Mouse (Mus musculus) cerebellum, postnatal 14 days (tissue): ENCODE measurements at regions not wholly inside any gene's neighbourhood (a gene's known extent, or its start where the extent isn't known, plus 50 kb on each side); places are given as distances from the start of the nearest gene placed in this dataset.

Experiments used
- DNase-seq, 2 experiments: peaks; one replicate each; pipeline ENCODE4 v3.0.0; 2021; ENCODE audit warnings: mixed read lengths in 2 of 2

DNA sequence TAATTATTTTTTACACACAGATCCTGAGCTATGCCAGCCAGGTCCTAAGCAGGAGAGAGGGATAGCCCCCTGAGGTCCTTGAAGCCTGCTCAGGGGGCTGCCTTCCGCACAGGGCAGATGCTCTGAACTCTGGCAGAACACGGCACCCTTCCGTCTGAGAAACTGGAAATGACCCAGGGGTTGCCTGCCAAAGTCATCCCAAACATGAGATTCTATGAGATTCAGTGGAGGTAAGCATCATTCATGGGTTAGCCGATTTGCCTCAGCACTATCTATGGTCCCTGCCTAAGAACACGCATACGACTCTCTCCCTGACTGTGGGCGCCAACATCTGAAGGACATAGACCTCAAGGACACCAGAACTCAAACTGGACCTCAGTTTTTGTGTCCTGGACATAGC, 152.8 kb downstream of the Bcl11b start:
- no peak for DNase-seq

DNA sequence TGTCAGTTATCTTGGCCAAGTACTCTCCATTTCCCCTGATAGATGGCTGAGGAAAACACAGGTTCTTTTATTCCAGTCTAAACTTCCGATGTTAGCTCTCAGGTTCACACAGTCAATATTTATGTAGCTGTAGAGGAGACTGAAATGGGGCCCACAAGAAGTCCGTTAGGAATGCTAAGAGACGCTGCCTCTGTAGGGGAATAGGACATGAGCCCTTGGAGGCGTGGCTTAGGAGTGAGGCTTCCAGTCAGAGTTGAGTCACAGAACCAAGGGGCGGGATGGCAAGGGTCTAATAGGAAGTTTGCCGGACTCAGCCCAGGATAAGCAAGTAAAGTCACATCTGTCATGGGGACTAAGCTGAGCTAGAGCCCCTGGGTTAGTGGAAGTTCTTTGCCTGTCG, 150.5 kb downstream of the Bcl11b start:
- no peak for DNase-seq

DNA sequence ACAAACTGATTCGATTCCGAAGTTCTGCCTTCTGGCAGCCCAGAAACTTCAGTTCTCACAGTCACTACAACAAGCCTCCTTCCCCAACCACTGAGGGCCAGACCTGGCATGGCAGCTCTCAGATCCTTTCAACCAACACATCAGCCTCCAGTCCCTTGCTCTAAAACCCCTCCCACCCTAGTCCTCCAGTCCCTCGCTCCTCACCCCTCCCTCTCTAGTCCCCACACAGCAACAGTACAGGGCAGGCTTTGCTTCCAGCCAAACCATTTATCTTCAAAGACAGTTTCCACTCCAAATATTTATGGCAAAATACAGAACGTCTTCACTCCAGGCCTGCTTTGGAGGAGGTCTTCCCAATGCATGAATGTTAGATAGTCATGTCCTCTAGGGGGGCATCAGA, 147.9 kb downstream of the Bcl11b start:
- no peak for DNase-seq

DNA sequence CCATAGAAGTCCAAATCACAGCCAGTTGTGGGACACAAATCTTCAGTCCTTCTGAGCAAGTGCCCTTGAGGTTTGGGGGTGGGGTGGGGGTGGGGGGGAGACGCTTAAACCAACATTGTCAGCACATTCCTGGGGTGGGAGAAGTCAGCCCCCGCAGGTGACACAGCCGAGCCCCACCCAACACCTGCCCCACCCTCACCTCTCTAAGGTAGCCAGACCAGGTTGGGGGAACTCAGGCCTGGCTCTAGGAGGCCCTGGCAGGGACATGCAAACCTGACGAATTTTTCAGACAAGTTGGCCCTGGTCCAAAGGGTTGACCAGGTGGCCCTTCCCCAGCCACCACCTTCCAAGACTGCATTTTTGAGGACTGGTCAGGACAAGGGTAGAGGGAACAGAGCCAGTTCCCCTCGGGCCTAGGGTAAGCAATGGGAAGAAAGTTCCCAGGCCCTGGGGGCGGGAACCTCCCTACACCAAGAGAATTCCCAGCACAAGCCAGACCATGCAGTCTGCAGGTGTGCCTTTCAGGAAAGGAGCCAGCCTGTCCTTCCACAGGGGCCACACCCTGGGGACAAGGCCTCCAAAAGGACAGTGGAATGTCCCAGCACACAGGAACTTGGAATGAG, 146.9 kb downstream of the Bcl11b start:
- DNase-seq: no peak

DNA sequence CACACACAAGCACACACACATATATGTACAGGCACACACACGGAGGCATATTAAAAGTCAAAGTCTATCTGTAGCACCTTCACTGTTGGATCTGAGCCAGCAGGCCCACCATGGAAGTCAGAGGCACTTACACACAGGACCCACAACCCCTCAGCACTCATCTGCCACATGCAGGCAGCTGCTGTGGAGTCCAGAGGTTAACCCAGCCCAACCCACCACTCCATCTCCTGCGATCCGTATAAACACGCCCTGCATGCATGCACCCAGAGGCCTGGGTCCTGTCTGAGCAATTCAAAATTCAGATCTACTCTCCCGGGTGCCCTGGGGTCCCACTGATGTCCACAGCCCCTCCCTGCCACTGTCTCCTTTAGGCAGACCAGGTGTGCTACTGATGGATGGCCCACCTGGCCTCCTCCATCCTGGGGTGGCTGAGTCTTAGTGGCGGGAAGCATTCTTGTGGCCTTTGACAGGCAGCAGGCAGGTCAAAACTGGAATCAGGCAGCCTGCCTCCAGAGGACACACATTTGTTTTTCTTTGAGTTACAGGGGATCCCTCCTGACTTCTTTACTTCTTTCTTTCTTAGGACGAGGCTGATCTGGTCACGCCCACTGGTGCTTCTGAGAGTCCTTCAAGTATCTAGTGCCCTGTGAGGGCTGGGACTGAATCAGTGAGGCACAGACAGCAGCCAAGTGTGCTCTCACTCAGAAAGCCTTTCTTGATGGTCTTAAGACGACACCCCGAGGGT, 144.7 kb downstream of the Bcl11b start:
- DNase-seq: no peak

DNA sequence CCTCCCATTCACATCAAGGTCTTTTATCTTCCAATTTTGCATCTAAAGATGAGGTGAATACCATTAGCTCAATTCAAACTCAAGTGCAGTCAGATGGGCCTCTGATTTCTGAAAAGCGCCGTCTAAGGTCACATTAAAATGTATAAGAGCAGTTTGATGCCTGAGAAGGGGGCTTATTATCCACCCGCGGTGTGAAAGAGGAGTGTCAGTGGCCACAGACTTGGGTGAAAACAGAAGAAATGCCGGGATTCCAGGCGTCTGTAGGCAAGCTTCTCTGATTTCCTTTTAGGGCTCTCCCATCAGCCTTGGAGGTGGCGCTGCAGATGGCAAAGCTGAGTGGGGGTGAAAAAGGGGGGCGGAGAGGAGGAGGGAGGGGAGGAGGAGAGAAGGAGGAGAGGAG, 143.7 kb downstream of the Bcl11b start:
- no peak for DNase-seq

DNA sequence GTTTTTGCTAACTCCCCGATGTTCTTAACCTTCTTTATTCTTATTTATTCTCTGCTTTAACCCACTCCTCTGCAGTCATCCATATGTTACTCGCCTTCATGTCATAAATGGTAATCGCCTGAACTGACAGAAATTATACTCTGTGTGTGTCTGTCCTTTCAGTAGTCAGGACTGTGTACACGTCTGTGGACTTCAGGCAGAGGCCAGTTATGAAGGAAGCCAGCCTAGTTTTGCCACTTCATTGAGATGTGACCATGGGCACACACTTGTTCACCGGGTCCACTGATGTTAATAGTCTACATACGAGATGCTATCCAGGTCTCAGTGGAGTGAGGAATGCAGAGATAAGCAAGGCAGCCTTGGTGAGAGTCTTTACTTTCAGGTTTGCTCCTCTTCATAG, 143.0 kb downstream of the Bcl11b start:
- DNase-seq: no peak
